Mouse (Mus musculus): Measurements from ENCODE around the gene Bag2. TPM values are rescaled to one million over a fixed set of nuclear protein-coding genes. Genes with fewer than 3 reads are reported as not detected.
"Not testable (repeated sequence)": the region's sequence is repeated elsewhere in the genome, so short reads cannot be mapped to it uniquely, and the experiment has no call there.

The Bag2 gene
- polyA plus RNA-seq, 1 experiment from 2014 or later, result 21.7 TPM

- no peaks in the 10 kb centered on the region for H3K4me1 ChIP-seq
- H3K4me2 ChIP-seq (replicated peaks), result no peak overlapping the region
- 85% methylated on average over 11 of the region's 11 CpGs for WGBS
- ATAC-seq (ENCODE audit: low FRiP score, low read depth), result no peak
- no peak overlapping the region for H3K27ac ChIP-seq (replicated peaks)
- H3K9me3 ChIP-seq, result no peaks in the 10 kb centered on the region
- H3K4me3 ChIP-seq, result no peak overlapping the region
- H3K36me3 ChIP-seq, result peaks cover 28% of the 10 kb centered on the region
- no peaks in the 10 kb centered on the region for H3K27me3 ChIP-seq
- H3K9ac ChIP-seq (replicated peaks), result no peak overlapping the region
These were observed 8.0 kb upstream of the Bag2 start for GRCm38 (mm10) chr1:33765468-33766080.

- Histone ChIP-seq H3K27me3 (no peaks in the 10 kb centered on the region), H3K4me1 (no peaks in the 10 kb centered on the region), H3K27ac (replicated peaks) (no peak overlapping the region), H3K4me3 (no peak overlapping the region), H3K36me3 (peaks cover 17% of the 10 kb centered on the region), H3K9ac (replicated peaks) (no peak overlapping the region), H3K4me2 (replicated peaks) (no peak overlapping the region), H3K9me3 (no peaks in the 10 kb centered on the region)
- WGBS, result 75% methylated on average over 2 of the region's 2 CpGs
- ATAC-seq (ENCODE audit: low FRiP score, low read depth), result no peak
These were observed 6.2 kb upstream of the Bag2 start for GRCm38 (mm10) chr1:33763826-33764225.

- Histone ChIP-seq H3K27ac (replicated peaks) (no peak overlapping the region), H3K4me1 (peaks cover 16% of the 10 kb centered on the region), H3K36me3 (peaks cover 11% of the 10 kb centered on the region), H3K27me3 (0 out of 2 replicates have a peak, but pooled peaks cover 9% of the 10 kb centered on the region), H3K4me2 (replicated peaks) (no peak overlapping the region), H3K9me3 (no peaks in the 10 kb centered on the region), H3K4me3 (no peak overlapping the region), H3K9ac (replicated peaks) (no peak overlapping the region)
- no peak for ATAC-seq (ENCODE audit: low FRiP score, low read depth)
- 64% methylated on average over 4 of the region's 4 CpGs for WGBS
These were observed 893 bp upstream of the Bag2 start for GRCm38 (mm10) chr1:33758488-33758887.

GRCm38 (mm10) chr1:33757033-33757413 lies 572 bp downstream of the Bag2 start:
- peak; percentile 50 for ATAC-seq (ENCODE audit: low FRiP score, low read depth)
- H3K9ac ChIP-seq (replicated peaks), result peak overlapping the region; percentile 67
- H3K4me2 ChIP-seq (replicated peaks), result peak overlapping the region; percentile 95
- H3K4me3 ChIP-seq, result peak overlapping the region; percentile 66
- H3K9me3 ChIP-seq, result no peaks in the 10 kb centered on the region
- H3K27ac ChIP-seq (replicated peaks), result no peak overlapping the region
- H3K27me3 ChIP-seq, result 0 out of 2 replicates have a peak, but pooled peaks cover 9% of the 10 kb centered on the region
- 7% methylated on average over 14 of the region's 14 CpGs for WGBS
- H3K36me3 ChIP-seq, result peaks cover 9% of the 10 kb centered on the region
- H3K4me1 ChIP-seq, result peaks cover 16% of the 10 kb centered on the region

GRCm38 (mm10) chr1:33756258-33757032 lies 1.1 kb downstream of the Bag2 start:
- 42% methylated on average over 18 of the region's 18 CpGs for WGBS
- peak overlapping the region; percentile 66; the same call in 1 of the 2 replicates for H3K4me3 ChIP-seq
- peaks cover 16% of the 10 kb centered on the region for H3K4me1 ChIP-seq
- H3K9me3 ChIP-seq, result no peaks in the 10 kb centered on the region
- H3K27ac ChIP-seq (replicated peaks), result no peak overlapping the region
- H3K9ac ChIP-seq (replicated peaks), result no peak overlapping the region
- H3K27me3 ChIP-seq, result 0 out of 2 replicates have a peak, but pooled peaks cover 9% of the 10 kb centered on the region
- ATAC-seq (ENCODE audit: low FRiP score, low read depth), result no peak
- H3K4me2 ChIP-seq (replicated peaks), result peak overlapping the region; percentile 95
- H3K36me3 ChIP-seq, result peaks cover 7% of the 10 kb centered on the region

- H3K9me3 ChIP-seq, result no peaks in the 10 kb centered on the region
- no peak for ATAC-seq (ENCODE audit: low FRiP score, low read depth)
- peaks cover 7% of the 10 kb centered on the region for H3K36me3 ChIP-seq
- peaks cover 16% of the 10 kb centered on the region for H3K4me1 ChIP-seq
- H3K9ac ChIP-seq (replicated peaks), result no peak overlapping the region
- H3K4me3 ChIP-seq, result no peak overlapping the region
- H3K4me2 ChIP-seq (replicated peaks), result no peak overlapping the region
- 0 out of 2 replicates have a peak, but pooled peaks cover 9% of the 10 kb centered on the region for H3K27me3 ChIP-seq
- H3K27ac ChIP-seq (replicated peaks), result no peak overlapping the region
- 78% methylated on average over 7 of the region's 7 CpGs for WGBS
These were observed 1.8 kb downstream of the Bag2 start for GRCm38 (mm10) chr1:33755799-33756198.

- H3K27me3 ChIP-seq, result 0 out of 2 replicates have a peak, but pooled peaks cover 9% of the 10 kb centered on the region
- 87% methylated on average over 21 of the region's 21 CpGs for WGBS
- no peak overlapping the region for H3K4me3 ChIP-seq
- H3K4me1 ChIP-seq, result peaks cover 16% of the 10 kb centered on the region
- 0 out of 2 replicates have a peak, but pooled peaks cover under 1% of the 10 kb centered on the region for H3K36me3 ChIP-seq
- H3K9ac ChIP-seq (replicated peaks), result no peak overlapping the region
- no peak for ATAC-seq (ENCODE audit: low FRiP score, low read depth)
- H3K27ac ChIP-seq (replicated peaks), result no peak overlapping the region
- no peak overlapping the region for H3K4me2 ChIP-seq (replicated peaks)
- H3K9me3 ChIP-seq, result no peaks in the 10 kb centered on the region
These were observed 2.4 kb downstream of the Bag2 start for GRCm38 (mm10) chr1:33754965-33755735.

- 94% methylated on average over 17 of the region's 17 CpGs for WGBS
- no peak overlapping the region for H3K9ac ChIP-seq (replicated peaks)
- 0 out of 2 replicates have a peak, but pooled peaks cover 9% of the 10 kb centered on the region for H3K27me3 ChIP-seq
- H3K36me3 ChIP-seq, result no peaks in the 10 kb centered on the region
- ATAC-seq (ENCODE audit: low FRiP score, low read depth), result no peak
- H3K4me1 ChIP-seq, result peaks cover 16% of the 10 kb centered on the region
- no peak overlapping the region for H3K4me2 ChIP-seq (replicated peaks)
- H3K27ac ChIP-seq (replicated peaks), result no peak overlapping the region
- H3K9me3 ChIP-seq, result no peaks in the 10 kb centered on the region
- no peak overlapping the region for H3K4me3 ChIP-seq
These were observed 3.5 kb downstream of the Bag2 start for GRCm38 (mm10) chr1:33754089-33754488.

GRCm38 (mm10) chr1:33751283-33751682 lies 6.3 kb downstream of the Bag2 start:
- Histone ChIP-seq H3K9me3 (no peaks in the 10 kb centered on the region), H3K4me3 (no peak overlapping the region), H3K9ac (replicated peaks) (no peak overlapping the region), H3K4me2 (replicated peaks) (no peak overlapping the region), H3K4me1 (peaks cover 1% of the 10 kb centered on the region; the same call in 1 of the 2 replicates), H3K27ac (replicated peaks) (no peak overlapping the region), H3K27me3 (no peaks in the 10 kb centered on the region), H3K36me3 (no peaks in the 10 kb centered on the region)
- peak; percentile 41; the same call in 1 of the 2 replicates for ATAC-seq (ENCODE audit: low FRiP score, low read depth)
- WGBS, result 90% methylated on average over 10 of the region's 10 CpGs

- not testable (repeated sequence) for H3K27me3 ChIP-seq; H3K4me1 ChIP-seq; ATAC-seq (ENCODE audit: low FRiP score, low read depth); H3K36me3 ChIP-seq; H3K9ac ChIP-seq (replicated peaks); H3K4me3 ChIP-seq; H3K9me3 ChIP-seq; H3K4me2 ChIP-seq (replicated peaks); H3K27ac ChIP-seq (replicated peaks)
- WGBS, result 90% methylated on average over 4 of the region's 4 CpGs
These were observed 7.9 kb downstream of the Bag2 start for GRCm38 (mm10) chr1:33749709-33750108.

- WGBS, result 95% methylated on average over 11 of the region's 11 CpGs
These were observed 8.5 kb downstream of the Bag2 start for GRCm38 (mm10) chr1:33749109-33749508.

More at GRCm38 (mm10) chr1:33749109-33749508, 8.5 kb downstream of the Bag2 start:
- Histone ChIP-seq H3K27ac (replicated peaks) (no peak overlapping the region), H3K9ac (replicated peaks) (no peak overlapping the region), H3K4me2 (replicated peaks) (no peak overlapping the region), H3K27me3 (no peaks in the 10 kb centered on the region), H3K4me3 (no peak overlapping the region), H3K36me3 (0 out of 2 replicates have a peak, but pooled peaks cover 6% of the 10 kb centered on the region), H3K9me3 (no peaks in the 10 kb centered on the region), H3K4me1 (no peaks in the 10 kb centered on the region)
- no peak for ATAC-seq (ENCODE audit: low FRiP score, low read depth)
